Mouse (Mus musculus) hindbrain, postnatal 0 days (tissue): ENCODE measurements around the gene Mipol1. TPM values are rescaled to one million over a fixed set of nuclear protein-coding genes. Genes with fewer than 3 reads are reported as not detected.

Experiments
- ATAC-seq: fragments of 200-750 bp; cut with Nextera tagmentation; 2 replicates; pipeline ENCODE4 v1.8.0; 2017; ENCODE audit warnings: mild to moderate bottlenecking, moderate TSS enrichment, moderate library complexity
- DNase-seq: peaks from one replicate; pipeline ENCODE4 v3.0.0-alpha.2; 2015; ENCODE audit warnings: low spot score
- H3K27ac ChIP-seq: fragments of 300-500 bp; sonication (generic); 2 replicates; pipeline ENCODE4 v1.5.1; 2014; ENCODE audit warnings: mild to moderate bottlenecking
- H3K27me3 ChIP-seq: fragments of 300-500 bp; sonication (generic); 2 replicates; pipeline ENCODE4 v1.6.1; 2014; ENCODE audit warnings: low read length, mixed read lengths; ENCODE audit not compliant: insufficient read depth
- H3K36me3 ChIP-seq: fragments of 300-500 bp; sonication (generic); 2 replicates; pipeline ENCODE4 v1.6.1; 2014; ENCODE audit warnings: low read length, mixed read lengths; ENCODE audit not compliant: insufficient read depth
- H3K4me1 ChIP-seq: fragments of 300-500 bp; sonication (generic); 2 replicates; pipeline ENCODE4 v1.6.1; 2014; ENCODE audit warnings: antibody characterized with exemption, low read length, mixed read lengths; ENCODE audit not compliant: insufficient read depth
- H3K4me2 ChIP-seq: fragments of 300-500 bp; sonication (generic); 2 replicates; pipeline ENCODE4 v1.6.1; 2014; ENCODE audit warnings: low read depth, mild to moderate bottlenecking, low read length, moderate library complexity, mixed read lengths
- H3K4me3 ChIP-seq: fragments of 300-500 bp; sonication (generic); 2 replicates; pipeline ENCODE4 v1.5.1; 2014; ENCODE audit warnings: low read length
- H3K9ac ChIP-seq: fragments of 300-500 bp; sonication (generic); replicated peaks from 2 replicates; pipeline ENCODE4 v1.6.1; 2014; ENCODE audit warnings: mild to moderate bottlenecking, low read length, moderate library complexity, mixed read lengths
- H3K9me3 ChIP-seq: fragments of 300-500 bp; sonication (generic); 2 replicates; pipeline ENCODE4 v1.6.1; 2016; ENCODE audit warnings: low read length, mixed read lengths
- CTCF ChIP-seq: IDR thresholded peaks from 2 replicates; pipeline ENCODE4 v1.5.1; 2016; ENCODE audit warnings: antibody characterized with exemption, control low read depth, low read depth
- WGBS: fragments of 180-500 bp; shearing (Covaris S2); extraction: QIAGEN DNeasy Blood & Tissue Kit; methylation state at CpG from one replicate; pipeline ENCODE4 v1.1.7; 2014; 5-methylcytosine and 5-hydroxymethylcytosine counted together
- polyA plus RNA-seq: library from polyadenylated mRNA; unstranded; fragments of >200 nt; fragmentation: Nextera tagmentation; extraction: Ambion mirVana; gene quantifications from 2 replicates; pipeline ENCODE4 v1.2.1, GENCODE M21; 2015
- total RNA-seq: library from RNA; depleted of rRNA; stranded (reverse); fragments of >200 nt; gene quantifications from 2 replicates; pipeline ENCODE4 v1.2.3, GENCODE M21; 2014

Gene Mipol1
- total and polyA plus RNA-seq, 2 experiments from 2014 or later = 4.5 to 6.3 TPM

DNA sequence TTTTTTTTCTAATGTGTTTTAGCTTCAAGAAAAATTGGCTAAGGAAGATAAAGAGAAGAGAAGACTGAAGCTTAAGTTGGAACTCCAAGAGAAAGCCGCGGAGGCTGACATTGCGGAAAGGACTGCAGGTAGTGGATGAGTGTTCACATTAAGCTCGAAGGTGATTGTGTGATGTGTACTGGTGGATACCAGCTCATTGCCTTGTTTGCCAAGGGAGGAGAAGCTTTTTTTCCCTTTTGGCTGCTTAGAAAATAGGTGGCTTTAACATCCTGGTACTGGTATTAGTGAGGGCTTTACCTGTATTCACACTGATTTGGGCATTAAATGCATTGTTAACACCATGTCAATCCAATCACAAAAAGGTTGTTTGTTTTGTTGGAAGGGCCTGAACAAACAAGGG, 77.1 kb downstream of the Mipol1 start:
- no peaks in the 10 kb centered on the region for H3K27me3 ChIP-seq
- TF ChIP-seq CTCF = no peak
- no peak overlapping the region for H3K27ac ChIP-seq
- ATAC-seq = no peak
- H3K4me2 ChIP-seq = no peak overlapping the region
- H3K4me3 ChIP-seq = no peak overlapping the region
- no peaks in the 10 kb centered on the region for H3K4me1 ChIP-seq
- 95% methylated on average over 4 of the region's 4 CpGs for WGBS
- no peaks in the 10 kb centered on the region for H3K36me3 ChIP-seq
- no peak overlapping the region for H3K9ac ChIP-seq
- DNase-seq = no peak
- H3K9me3 ChIP-seq = no peaks in the 10 kb centered on the region

DNA sequence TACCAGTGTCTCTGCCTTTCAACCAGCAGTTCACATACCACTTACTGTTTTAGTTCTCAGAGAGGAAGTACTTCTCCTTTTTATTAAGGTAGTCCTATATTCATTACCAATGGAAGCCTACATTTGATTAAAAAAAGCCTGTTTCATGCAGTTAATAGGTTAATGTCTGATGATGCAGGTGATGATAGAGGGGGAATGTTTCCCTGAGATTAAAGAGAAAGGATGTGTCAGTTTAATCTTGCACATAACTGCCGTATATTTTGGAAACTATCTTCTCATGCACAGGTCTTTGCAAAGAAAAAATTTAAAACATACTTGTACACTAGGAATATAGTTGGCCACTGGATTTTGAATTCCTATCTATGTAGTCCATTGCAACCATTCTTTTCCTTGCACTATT, 77.5 kb downstream of the Mipol1 start:
- no peak for TF ChIP-seq CTCF
- Histone ChIP-seq H3K27me3 (no peaks in the 10 kb centered on the region), H3K4me2 (no peak overlapping the region), H3K27ac (no peak overlapping the region), H3K9me3 (no peaks in the 10 kb centered on the region), H3K9ac (no peak overlapping the region), H3K4me1 (no peaks in the 10 kb centered on the region), H3K36me3 (no peaks in the 10 kb centered on the region), H3K4me3 (no peak overlapping the region)
- 90% methylated on average over 1 of the region's 1 CpGs for WGBS
- DNase-seq (no peak), ATAC-seq (no peak)

DNA sequence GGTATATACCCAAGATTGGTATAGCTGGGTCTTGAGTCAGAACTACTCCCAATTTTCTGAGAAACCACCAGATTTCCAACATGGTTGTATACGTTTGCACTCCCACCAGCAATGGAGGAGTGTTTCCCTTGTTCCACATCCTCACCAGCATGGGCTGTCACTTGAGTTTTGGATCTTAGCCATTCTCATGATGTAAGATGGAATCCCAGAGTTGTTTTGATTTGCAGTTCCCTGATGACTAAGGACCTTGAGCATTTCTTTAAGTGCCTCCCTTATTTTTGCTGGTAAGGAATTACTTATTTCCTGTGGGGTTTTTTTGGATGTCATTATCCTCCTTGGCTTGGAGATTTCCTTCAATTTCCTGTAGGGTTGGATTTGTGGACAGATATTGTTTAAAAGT, 108.8 kb downstream of the Mipol1 start:
- Histone ChIP-seq H3K9me3 (0 out of 2 replicates have a peak, but pooled peaks cover 2% of the 10 kb centered on the region), H3K4me1 (no peaks in the 10 kb centered on the region), H3K4me3 (no peak overlapping the region), H3K4me2 (no peak overlapping the region), H3K36me3 (no peaks in the 10 kb centered on the region), H3K27me3 (no peaks in the 10 kb centered on the region), H3K9ac (no peak overlapping the region), H3K27ac (no peak overlapping the region)
- TF ChIP-seq CTCF = no peak
- 85% methylated on average over 1 of the region's 1 CpGs for WGBS
- ATAC-seq (no peak), DNase-seq (no peak)

DNA sequence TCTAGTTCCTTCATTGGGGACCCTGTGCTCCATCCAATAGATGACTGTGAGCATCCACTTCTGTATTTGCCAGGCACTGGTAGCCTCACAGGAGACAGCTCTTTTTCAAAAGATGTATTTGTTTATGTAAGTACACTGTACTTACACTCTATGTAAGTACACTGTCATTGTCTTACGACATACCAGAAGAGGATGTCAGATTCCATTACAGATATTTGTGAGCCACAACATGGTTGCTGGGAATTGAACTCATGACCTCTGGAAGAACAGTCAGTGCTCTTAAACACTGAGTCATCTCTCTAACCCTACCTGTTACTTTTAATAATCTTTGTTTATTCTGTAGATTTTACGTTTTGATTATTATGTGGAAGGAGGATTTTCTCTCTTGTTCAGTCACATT, 109.9 kb downstream of the Mipol1 start:
- Histone ChIP-seq H3K36me3 (no peaks in the 10 kb centered on the region), H3K4me3 (no peak overlapping the region), H3K4me2 (no peak overlapping the region), H3K9me3 (0 out of 2 replicates have a peak, but pooled peaks cover 2% of the 10 kb centered on the region), H3K4me1 (no peaks in the 10 kb centered on the region), H3K27ac (no peak overlapping the region), H3K9ac (no peak overlapping the region), H3K27me3 (no peaks in the 10 kb centered on the region)
- 88% methylated on average over 2 of the region's 2 CpGs for WGBS
- no peak for TF ChIP-seq CTCF
- DNase-seq (no peak), ATAC-seq (no peak)

DNA sequence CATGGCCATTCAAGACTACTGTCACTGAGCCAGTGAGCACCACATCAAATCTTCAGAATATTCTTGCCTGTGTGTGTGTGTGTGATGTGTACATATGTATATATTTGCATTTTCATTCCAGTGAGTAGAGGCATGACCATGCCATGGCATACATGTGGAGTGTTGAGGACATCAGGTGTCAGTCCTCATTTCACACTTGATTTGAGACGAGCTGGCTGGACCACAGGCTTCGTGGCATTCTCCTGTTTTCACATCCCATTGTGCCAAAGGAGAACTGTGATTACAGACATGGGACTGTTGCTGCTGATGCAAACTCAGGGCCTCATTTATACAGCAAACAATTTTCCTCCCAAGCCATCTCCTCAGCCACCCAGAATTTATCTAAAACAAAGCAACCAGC, 132.5 kb downstream of the Mipol1 start:
- no peaks in the 10 kb centered on the region for H3K9me3 ChIP-seq
- peak; percentile 79 for ATAC-seq
- no peak for TF ChIP-seq CTCF
- H3K27me3 ChIP-seq = no peaks in the 10 kb centered on the region
- peak; percentile 62 for DNase-seq
- H3K36me3 ChIP-seq = no peaks in the 10 kb centered on the region
- H3K9ac ChIP-seq = no peak overlapping the region
- H3K4me3 ChIP-seq = no peak overlapping the region
- 60% methylated on average over 2 of the region's 2 CpGs for WGBS
- H3K27ac ChIP-seq = no peak overlapping the region
- H3K4me2 ChIP-seq = no peak overlapping the region
- H3K4me1 ChIP-seq = no peaks in the 10 kb centered on the region

DNA sequence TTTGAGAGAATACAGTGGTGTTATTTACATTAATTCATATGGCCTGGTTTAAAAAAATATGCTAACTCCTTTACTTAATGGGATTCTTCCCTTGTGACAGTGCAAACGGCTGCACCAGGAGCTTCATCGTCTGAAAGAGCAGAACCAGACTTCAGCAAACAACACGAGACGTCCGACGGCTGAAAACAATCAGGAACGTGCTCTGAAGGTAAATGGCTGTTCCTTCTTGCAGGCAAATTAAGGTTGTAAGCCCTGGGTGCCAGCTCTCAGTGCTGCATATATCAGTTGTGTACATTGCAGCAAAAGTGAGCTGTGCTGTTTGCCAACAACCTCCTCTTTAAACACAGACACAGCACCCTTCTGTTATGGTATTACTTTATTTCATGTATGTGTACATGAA, 133.8 kb downstream of the Mipol1 start:
- Histone ChIP-seq H3K36me3 (no peaks in the 10 kb centered on the region), H3K27me3 (no peaks in the 10 kb centered on the region), H3K4me2 (no peak overlapping the region), H3K27ac (no peak overlapping the region), H3K4me3 (no peak overlapping the region), H3K4me1 (no peaks in the 10 kb centered on the region), H3K9me3 (no peaks in the 10 kb centered on the region), H3K9ac (no peak overlapping the region)
- no peak for ATAC-seq
- TF ChIP-seq CTCF = no peak
- WGBS = 65% methylated on average over 7 of the region's 7 CpGs
- DNase-seq = no peak

DNA sequence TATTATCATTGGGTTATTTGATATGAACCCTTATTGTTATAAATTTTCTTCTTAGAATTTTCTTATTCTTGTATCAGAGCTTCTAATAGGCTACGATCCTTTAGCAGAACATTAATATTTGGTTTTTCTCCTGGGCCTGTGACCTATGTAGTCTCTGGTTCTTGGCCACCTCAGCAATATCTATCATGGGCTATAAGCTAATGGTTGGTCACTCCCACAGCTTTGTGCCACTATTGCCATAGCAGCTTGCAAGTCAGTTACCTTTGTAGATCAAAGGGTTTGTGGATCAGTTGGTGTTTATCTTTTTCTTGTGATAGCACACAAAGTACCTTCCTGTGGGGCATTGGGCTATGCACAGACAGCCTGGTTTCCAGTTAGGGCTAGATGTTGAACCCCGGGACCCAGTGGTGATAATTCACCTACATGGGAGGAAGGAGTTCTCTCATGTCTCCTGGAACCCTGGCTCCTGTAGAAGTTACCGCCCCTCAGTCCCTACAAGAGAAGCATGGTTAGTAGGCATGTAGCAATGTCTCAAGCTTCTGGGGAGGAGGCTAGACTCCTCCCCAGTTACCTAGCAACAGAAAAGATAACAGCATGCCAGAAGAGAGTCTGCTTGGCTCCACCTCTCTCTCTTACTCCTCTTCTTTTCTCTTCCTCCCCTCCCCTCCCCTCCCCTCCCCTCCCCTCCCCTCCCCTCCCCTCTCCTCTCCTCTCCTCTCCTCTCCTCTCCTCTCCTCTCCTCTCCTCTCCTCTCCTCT, 141.7 kb downstream of the Mipol1 start:
- Histone ChIP-seq H3K36me3 (no peaks in the 10 kb centered on the region), H3K4me3 (no peak overlapping the region), H3K27me3 (no peaks in the 10 kb centered on the region), H3K9me3 (no peaks in the 10 kb centered on the region), H3K9ac (no peak overlapping the region), H3K4me2 (no peak overlapping the region), H3K4me1 (no peaks in the 10 kb centered on the region), H3K27ac (no peak overlapping the region)
- DNase-seq (no peak), ATAC-seq (no peak)
- 90% methylated on average over 3 of the region's 3 CpGs for WGBS
- no peak for TF ChIP-seq CTCF
